Comparison of ENCODE assay signal across 8 mouse cellular contexts in the genomic region with DNA sequence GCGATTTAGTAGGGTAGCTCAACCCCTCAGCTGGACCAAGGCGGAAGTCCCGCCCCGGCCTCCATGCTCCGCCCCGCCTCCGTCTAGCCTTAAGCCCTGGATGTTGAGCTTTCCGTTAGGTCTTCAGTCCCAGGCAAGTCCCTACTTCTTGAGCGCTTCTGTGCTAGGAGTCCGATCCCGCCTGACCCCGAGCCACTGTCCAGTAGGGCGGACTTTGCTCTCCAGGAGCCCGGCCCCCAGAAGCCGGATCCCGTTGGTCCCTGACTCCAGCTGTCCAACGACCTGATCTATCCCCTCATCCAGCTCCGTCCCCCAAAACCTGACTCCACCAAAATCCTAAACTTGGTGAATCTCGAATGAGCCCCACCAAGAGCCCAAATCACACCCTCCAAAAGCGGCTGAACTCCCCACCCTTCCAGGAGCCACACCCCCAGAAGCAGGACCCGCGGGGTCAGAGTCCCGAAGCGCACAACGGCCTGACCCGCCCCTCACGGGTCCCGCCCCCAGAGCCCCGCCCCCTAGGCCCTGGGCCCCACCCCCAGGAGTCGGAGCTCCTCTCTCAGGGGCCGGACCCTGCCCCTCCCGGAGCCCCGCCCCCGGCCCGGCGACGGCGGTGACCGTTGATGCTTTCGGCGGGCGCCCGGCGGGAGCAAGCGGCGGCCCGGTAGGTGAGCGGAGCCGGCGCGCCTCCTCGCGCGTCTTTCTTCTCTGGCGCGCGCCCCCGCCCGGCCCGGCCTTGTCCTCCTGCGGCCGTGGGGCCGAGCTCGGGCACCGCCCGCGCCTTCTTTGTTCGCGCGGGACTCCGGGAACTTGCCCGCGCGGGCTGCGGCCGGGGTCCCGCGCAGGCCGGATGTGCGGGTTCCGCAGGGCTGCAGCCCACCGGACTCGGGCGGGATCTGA. TPM values are rescaled to one million over a fixed set of nuclear protein-coding genes. Genes with fewer than 3 reads are reported as not detected.
A peak's percentile ranks its signal among the peaks of the same experiment; 100 is the strongest.
DNase-seq lines count a peak whose midpoint lies in the region; ATAC-seq lines count a peak whose summit lies in the region.

A gene (plus strand): TSS at position 585 of the 900 bp plus-strand sequence.

- no peaks in the 10 kb centered on the region for H3K9me3 ChIP-seq in embryonic facial prominence, embryonic 15.5 days (replicated peaks)
- H3K9me3 ChIP-seq in heart, embryonic 10.5 days = no peaks in the 10 kb centered on the region
- H3K9me3 ChIP-seq in kidney, embryonic 15.5 days (replicated peaks) = peaks cover 3% of the 10 kb centered on the region; the same call in 1 of the 2 replicates
- no peaks in the 10 kb centered on the region for H3K9me3 ChIP-seq in liver, embryonic 13.5 days (replicated peaks)
- H3K9me3 ChIP-seq in stomach, embryonic 15.5 days = no peaks in the 10 kb centered on the region

- H3K9ac ChIP-seq in embryonic facial prominence, embryonic 15.5 days = peak within 1 kb of the TSS; percentile 87
- peak within 1 kb of the TSS; percentile 93 for H3K9ac ChIP-seq in kidney, embryonic 15.5 days
- peak within 1 kb of the TSS; percentile 97 for H3K9ac ChIP-seq in liver, embryonic 13.5 days
- peak within 1 kb of the TSS; percentile 81 for H3K9ac ChIP-seq in stomach, embryonic 15.5 days

- peak within 1 kb of the TSS; percentile 70 for H3K4me2 ChIP-seq in embryonic facial prominence, embryonic 15.5 days (replicated peaks)
- H3K4me2 ChIP-seq in kidney, embryonic 15.5 days = peak within 1 kb of the TSS; percentile 87
- peak within 1 kb of the TSS; percentile 96 for H3K4me2 ChIP-seq in liver, embryonic 13.5 days
- H3K4me2 ChIP-seq in stomach, embryonic 15.5 days = peak within 1 kb of the TSS; percentile 93

- WGBS in embryonic facial prominence, embryonic 15.5 days = under 1% methylated on average over 74 of the region's 84 CpGs
- WGBS in heart, embryonic 10.5 days = under 1% methylated on average over 77 of the region's 84 CpGs
- WGBS in kidney, embryonic 15.5 days = under 1% methylated on average over 81 of the region's 84 CpGs
- WGBS in liver, embryonic 13.5 days (ENCODE audit: insufficient replicate concordance) = under 1% methylated on average over 79 of the region's 84 CpGs
- WGBS in stomach, embryonic 15.5 days = under 1% methylated on average over 81 of the region's 84 CpGs

- H3K27me3 ChIP-seq in embryonic facial prominence, embryonic 15.5 days = no peaks in the 10 kb centered on the region
- no peaks in the 10 kb centered on the region for H3K27me3 ChIP-seq in heart, embryonic 10.5 days (ENCODE audit: insufficient read depth, poor library complexity, severe bottlenecking)
- no peaks in the 10 kb centered on the region for H3K27me3 ChIP-seq in kidney, embryonic 15.5 days
- no peaks in the 10 kb centered on the region for H3K27me3 ChIP-seq in liver, embryonic 13.5 days
- H3K27me3 ChIP-seq in stomach, embryonic 15.5 days (replicated peaks) = no peaks in the 10 kb centered on the region

- peaks cover 25% of the 10 kb centered on the region for H3K4me1 ChIP-seq in embryonic facial prominence, embryonic 15.5 days
- H3K4me1 ChIP-seq in heart, embryonic 10.5 days = peaks cover 39% of the 10 kb centered on the region
- H3K4me1 ChIP-seq in kidney, embryonic 15.5 days = peaks cover 26% of the 10 kb centered on the region
- H3K4me1 ChIP-seq in liver, embryonic 13.5 days (replicated peaks) = peaks cover 55% of the 10 kb centered on the region
- peaks cover 7% of the 10 kb centered on the region; the same call in 1 of the 2 replicates for H3K4me1 ChIP-seq in stomach, embryonic 15.5 days

- ATAC-seq in embryonic facial prominence, embryonic 15.5 days (ENCODE audit: insufficient number of reproducible peaks, low FRiP score, low TSS enrichment, low read depth) = peak; percentile 95
- ATAC-seq in kidney, embryonic 15.5 days (replicated peaks; ENCODE audit: low FRiP score) = peak; percentile 97
- peak; percentile 95 for ATAC-seq in liver, embryonic 13.5 days (ENCODE audit: low read depth)
- peak; percentile 95 for ATAC-seq in stomach, embryonic 15.5 days (ENCODE audit: insufficient read depth, low FRiP score, low read depth)

- H3K4me3 ChIP-seq in embryonic facial prominence, embryonic 15.5 days (replicated peaks) = peak within 1 kb of the TSS; percentile 82
- H3K4me3 ChIP-seq in heart, embryonic 10.5 days = peak within 1 kb of the TSS; percentile 90
- H3K4me3 ChIP-seq in kidney, embryonic 15.5 days (replicated peaks) = peak within 1 kb of the TSS; percentile 77
- peak within 1 kb of the TSS; percentile 90 for H3K4me3 ChIP-seq in liver, embryonic 13.5 days (replicated peaks)
- peak within 1 kb of the TSS; percentile 78 for H3K4me3 ChIP-seq in stomach, embryonic 15.5 days (replicated peaks)

- DNase-seq in B cell, adult 2 months = peak; percentile 82 to 84
- DNase-seq in adrenal gland, postnatal 4 days (ENCODE audit: low spot score in 2 of 2) = peak; percentile 71 to 77
- peak; percentile 97 for DNase-seq in heart, embryonic 10.5 days (ENCODE audit: low spot score)
- DNase-seq in liver, embryonic 13.5 days = peak; percentile 86
- peak; percentile 74 to 75 for DNase-seq in natural killer cell, adult 2 months (ENCODE audit: low spot score in 2 of 2)

- peaks cover 8% of the 10 kb centered on the region; the same call in 1 of the 2 replicates for H3K36me3 ChIP-seq in embryonic facial prominence, embryonic 15.5 days
- H3K36me3 ChIP-seq in heart, embryonic 10.5 days = peaks cover 12% of the 10 kb centered on the region
- H3K36me3 ChIP-seq in kidney, embryonic 15.5 days = peaks cover 10% of the 10 kb centered on the region
- peaks cover 5% of the 10 kb centered on the region; the same call in 1 of the 2 replicates for H3K36me3 ChIP-seq in liver, embryonic 13.5 days
- H3K36me3 ChIP-seq in stomach, embryonic 15.5 days = no peaks in the 10 kb centered on the region

- H3K27ac ChIP-seq in embryonic facial prominence, embryonic 15.5 days (replicated peaks) = peak within 1 kb of the TSS; percentile 86
- H3K27ac ChIP-seq in heart, embryonic 10.5 days = peak within 1 kb of the TSS; percentile 96
- peak within 1 kb of the TSS; percentile 94 for H3K27ac ChIP-seq in kidney, embryonic 15.5 days
- H3K27ac ChIP-seq in liver, embryonic 13.5 days = peak within 1 kb of the TSS; percentile 93
- peak within 1 kb of the TSS; percentile 82 for H3K27ac ChIP-seq in stomach, embryonic 15.5 days

RNA-seq across cellular contexts. Expression of the gene that starts here (rescaled TPM):
- 10 to 100 TPM; 57.1 to 64.9 TPM for total RNA-seq in adrenal gland, postnatal 4 days (2021)
- 40.1 and 42.3 TPM in 2 replicates for polyA plus RNA-seq in embryonic facial prominence, embryonic 15.5 days (2015; fragmentation: Nextera tagmentation; extraction: Ambion mirVana)
- 32.8 and 35.3 TPM in 2 replicates for polyA plus RNA-seq in heart, embryonic 10.5 days (2016; fragmentation: Nextera tagmentation; extraction: Ambion mirVana)
- polyA plus RNA-seq in kidney, embryonic 15.5 days (2015; fragmentation: Nextera tagmentation; extraction: Ambion mirVana) = 30.2 and 35.2 TPM in 2 replicates
- 21.7 and 28.8 TPM in 2 replicates for polyA plus RNA-seq in liver, embryonic 13.5 days (2015; fragmentation: Nextera tagmentation; extraction: Ambion mirVana)
- 26.8 and 28.1 TPM in 2 replicates for polyA plus RNA-seq in stomach, embryonic 15.5 days (2015; fragmentation: Nextera tagmentation; extraction: Ambion mirVana)

Comparison
In these comparisons a context has a peak if more than half of its experiments do, and no peak if none do; other contexts are left out.
1. Peak in every context shown above with its lines: DNase-seq, ATAC-seq, H3K4me3 ChIP-seq and H3K27ac ChIP-seq.